Mouse (Mus musculus): ENCODE results near the gene Tbc1d17.

DNA sequence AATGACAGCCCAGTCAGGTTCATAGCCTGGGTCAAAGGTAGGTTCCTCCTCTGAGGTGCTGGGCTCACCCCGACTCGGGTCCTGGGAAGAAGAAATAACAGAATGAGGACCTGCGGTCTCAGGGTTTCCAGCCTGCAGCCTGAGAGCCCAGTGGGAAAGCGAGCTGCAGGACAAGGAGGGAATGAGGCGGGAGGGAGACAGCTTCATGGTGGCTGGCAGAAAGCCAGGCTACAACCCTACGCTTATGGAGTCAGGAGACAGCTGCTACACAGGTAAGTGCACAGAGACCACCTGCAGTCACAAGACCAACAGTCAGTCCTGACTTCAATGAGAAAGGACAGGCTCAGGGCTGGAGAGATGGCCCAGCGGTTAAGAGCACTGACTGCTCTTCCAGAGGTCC, 2.1 kb downstream of the Tbc1d17 start:
- no peak for TF ChIP-seq CTCF (IDR thresholded peaks at IDR 0.05; ENCODE audit: low read depth)
- TF ChIP-seq EP300 (IDR thresholded peaks at IDR 0.05; ENCODE audit: low read depth): no peak
